29 mouse cellular contexts compared by ENCODE assay signal in genomic region chr10:125175013-125175650, GRCm38 (mm10).
DNase-seq lines count a peak whose midpoint lies in the region; ATAC-seq and TF ChIP-seq lines count a peak whose summit lies in the region.
"Had no signal": no experiment of that assay in that cellular context is flagged by ENCODE, and none has a peak within 500 bp of the region (broad histone marks: within the 10 kb centered on the region; RNA-seq: fewer than 3 reads in every experiment).

No protein-coding gene starts in this region.

- H3K9ac ChIP-seq in forebrain, postnatal 0 days, result no peak overlapping the region
- no peak overlapping the region for H3K9ac ChIP-seq in neural tube, embryonic 12.5 days
- H3K9ac ChIP-seq in forebrain, embryonic 14.5 days (ENCODE audit: low read length), result no peak overlapping the region
- H3K9ac ChIP-seq in intestine, embryonic 16.5 days (ENCODE audit: low read depth, low read length), result no peak overlapping the region
- H3K9ac ChIP-seq: hindbrain, embryonic 14.5 days; liver, embryonic 14.5 days had no signal

- no peak for TF ChIP-seq CTCF in forebrain, postnatal 0 days (IDR thresholded peaks at IDR 0.05; ENCODE audit: low read depth)

- no peak for DNase-seq in forebrain, embryonic 10.5 days (ENCODE audit: extremely low spot score, low spot score)
- DNase-seq in forebrain, postnatal 0 days, result no peak
- no peak for DNase-seq in neural tube, embryonic 10.5 days (ENCODE audit: extremely low spot score, low spot score)
- peak; percentile 72 for DNase-seq in forebrain, embryonic 14.5 days (ENCODE audit: low spot score)
- no peak for DNase-seq in urinary bladder, postnatal 10 days (ENCODE audit: low spot score)
- DNase-seq: adrenal gland, postnatal 10 days; cerebellum, adult 11-12 months; cerebellum, adult 9-11 months; gastrocnemius, postnatal 25 days; heart, adult 11 months; heart, postnatal 36 days; kidney, adult 2 months; liver; lung, adult 2 months; lung, postnatal 10 days; right cerebral cortex, adult 18-20 months; thymus, adult 2 months; thymus, postnatal 36 days had no signal

- no peaks in the 10 kb centered on the region for H3K9me3 ChIP-seq in forebrain, embryonic 10.5 days
- H3K9me3 ChIP-seq in forebrain, postnatal 0 days (ENCODE audit: low read length), result no peaks in the 10 kb centered on the region
- no peaks in the 10 kb centered on the region for H3K9me3 ChIP-seq in neural tube, embryonic 12.5 days
- no peaks in the 10 kb centered on the region for H3K9me3 ChIP-seq in forebrain, embryonic 14.5 days (replicated peaks; ENCODE audit: control insufficient read depth, low read length)
- no peaks in the 10 kb centered on the region for H3K9me3 ChIP-seq in intestine, embryonic 16.5 days (ENCODE audit: control insufficient read depth, low read length)
- H3K9me3 ChIP-seq: heart, embryonic 10.5 days had no signal

- no peaks in the 10 kb centered on the region for H3K27me3 ChIP-seq in forebrain, embryonic 10.5 days (ENCODE audit: poor library complexity, severe bottlenecking)
- H3K27me3 ChIP-seq in forebrain, postnatal 0 days (ENCODE audit: insufficient read depth, low read length), result no peaks in the 10 kb centered on the region
- no peaks in the 10 kb centered on the region for H3K27me3 ChIP-seq in neural tube, embryonic 12.5 days (replicated peaks)
- H3K27me3 ChIP-seq in forebrain, embryonic 14.5 days (replicated peaks; ENCODE audit: control insufficient read depth, insufficient read depth, low read length), result no peaks in the 10 kb centered on the region
- H3K27me3 ChIP-seq in intestine, embryonic 16.5 days (replicated peaks; ENCODE audit: control insufficient read depth, insufficient read depth, low read length), result no peaks in the 10 kb centered on the region
- H3K27me3 ChIP-seq: Patski had no signal

- ATAC-seq in forebrain, postnatal 0 days, result no peak
- 0 out of 2 replicates have a peak, but pooled peaks have one; percentile 30 for ATAC-seq in neural tube, embryonic 12.5 days (ENCODE audit: low FRiP score, low read depth)
- peak; percentile 90 for ATAC-seq in forebrain, embryonic 14.5 days
- ATAC-seq in intestine, embryonic 16.5 days, result no peak
- ATAC-seq: inflammation-experienced regulatory T-cells, adult 6 months; Patski had no signal

- 33% methylated on average over 5 of the region's 5 CpGs for WGBS in forebrain, embryonic 10.5 days
- 9% methylated on average over 5 of the region's 5 CpGs for WGBS in forebrain, postnatal 0 days
- 30% methylated on average over 5 of the region's 5 CpGs for WGBS in neural tube, embryonic 12.5 days
- WGBS in forebrain, embryonic 14.5 days, result 2% methylated on average over 5 of the region's 5 CpGs
- WGBS in intestine, embryonic 16.5 days, result 78% methylated on average over 5 of the region's 5 CpGs

- H3K4me1 ChIP-seq in forebrain, embryonic 10.5 days, result peaks cover 18% of the 10 kb centered on the region
- no peaks in the 10 kb centered on the region for H3K4me1 ChIP-seq in forebrain, postnatal 0 days (ENCODE audit: insufficient read depth)
- H3K4me1 ChIP-seq in neural tube, embryonic 12.5 days, result no peaks in the 10 kb centered on the region
- H3K4me1 ChIP-seq in forebrain, embryonic 14.5 days (ENCODE audit: control insufficient read depth, insufficient read depth, low read length), result no peaks in the 10 kb centered on the region
- no peaks in the 10 kb centered on the region for H3K4me1 ChIP-seq in intestine, embryonic 16.5 days (ENCODE audit: control insufficient read depth, insufficient read depth, low read length)
- H3K4me1 ChIP-seq: heart, embryonic 10.5 days had no signal

- no peaks in the 10 kb centered on the region for H3K36me3 ChIP-seq in forebrain, embryonic 10.5 days (replicated peaks)
- H3K36me3 ChIP-seq in forebrain, postnatal 0 days (ENCODE audit: insufficient read depth), result no peaks in the 10 kb centered on the region
- no peaks in the 10 kb centered on the region for H3K36me3 ChIP-seq in neural tube, embryonic 12.5 days
- no peaks in the 10 kb centered on the region for H3K36me3 ChIP-seq in forebrain, embryonic 14.5 days (ENCODE audit: control insufficient read depth, insufficient read depth, low read length)
- no peaks in the 10 kb centered on the region for H3K36me3 ChIP-seq in intestine, embryonic 16.5 days (ENCODE audit: control insufficient read depth, insufficient read depth, low read length)
- H3K36me3 ChIP-seq: G1E; heart, embryonic 10.5 days had no signal

- H3K4me2 ChIP-seq in forebrain, postnatal 0 days (ENCODE audit: low read depth), result no peak overlapping the region
- H3K4me2 ChIP-seq in neural tube, embryonic 12.5 days (replicated peaks), result no peak overlapping the region
- H3K4me2 ChIP-seq in forebrain, embryonic 14.5 days (ENCODE audit: low read length), result no peak overlapping the region
- no peak overlapping the region for H3K4me2 ChIP-seq in intestine, embryonic 16.5 days (ENCODE audit: low read depth, low read length)
- H3K4me2 ChIP-seq: hindbrain, embryonic 14.5 days had no signal

- peak overlapping the region; percentile 67 for H3K27ac ChIP-seq in forebrain, embryonic 10.5 days
- no peak overlapping the region for H3K27ac ChIP-seq in forebrain, postnatal 0 days (ENCODE audit: low read depth, low read length)
- no peak overlapping the region for H3K27ac ChIP-seq in neural tube, embryonic 12.5 days
- no peak overlapping the region for H3K27ac ChIP-seq in forebrain, embryonic 14.5 days (ENCODE audit: low read depth, low read length)
- H3K27ac ChIP-seq in intestine, embryonic 16.5 days (ENCODE audit: low read length), result no peak overlapping the region
- H3K27ac ChIP-seq: heart, embryonic 10.5 days; hindbrain, embryonic 14.5 days; liver, embryonic 14.5 days; macrophage; stomach, postnatal 0 days had no signal

- no peak overlapping the region for H3K4me3 ChIP-seq in forebrain, embryonic 10.5 days
- no peak overlapping the region for H3K4me3 ChIP-seq in forebrain, postnatal 0 days (ENCODE audit: low read depth, low read length)
- H3K4me3 ChIP-seq in neural tube, embryonic 12.5 days, result no peak overlapping the region
- no peak overlapping the region for H3K4me3 ChIP-seq in forebrain, embryonic 14.5 days (ENCODE audit: low read depth, low read length)
- H3K4me3 ChIP-seq in intestine, embryonic 16.5 days (ENCODE audit: low read length), result no peak overlapping the region
- H3K4me3 ChIP-seq: erythroblast, embryonic 14.5 days; heart, embryonic 10.5 days had no signal

Comparison
In these comparisons a context has a peak if more than half of its experiments do, and no peak if none do; other contexts are left out.
1. ATAC-seq: peak in neural tube, embryonic 12.5 days (single experiment) and forebrain, embryonic 14.5 days (single experiment); none in forebrain, postnatal 0 days (single experiment) and intestine, embryonic 16.5 days (single experiment).